Mouse (Mus musculus) heart, postnatal 36 days (tissue): ENCODE results near the gene E330017A01Rik. TPM values are rescaled to one million over a fixed set of nuclear protein-coding genes. Genes with fewer than 3 reads are reported as not detected.
"Not testable (repeated sequence)": the region's sequence is repeated elsewhere in the genome, so short reads cannot be mapped to it uniquely, and the experiment has no call there.

ENCODE experiments used
- DNase-seq, 2 experiments: peaks; one replicate each; pipeline ENCODE4 v3.0.0; 2021 to 2022
- intact Hi-C: fragments of 180-260 bp; cut with DNase I; formaldehyde crosslinking; loops from one replicate; pipeline ENCODE4 v1.15.1; 2025
- total RNA-seq, 2 experiments: library from RNA; stranded (reverse); gene quantifications; 2 replicates each; pipeline ENCODE4 v1.2.3; 2021

Gene E330017A01Rik
- total RNA-seq, 2 experiments from 2014 or later: not detected

GRCm38 (mm10) chr16:58665137-58665536 lies 26.6 kb upstream of the E330017A01Rik start:
- intact Hi-C loops: loop anchor here (5.0 to 10.0 kb wide), 2 partner anchors 213 to 1030 kb away; no protein-coding TSS in a partner anchor
- not testable (repeated sequence) for DNase-seq

GRCm38 (mm10) chr16:58663816-58664215 lies 25.3 kb upstream of the E330017A01Rik start:
- DNase-seq: no peak
- intact Hi-C loops: loop anchor here (1.0 to 10.0 kb wide), 3 partner anchors 37 to 1029 kb away; no protein-coding TSS in a partner anchor

- DNase-seq: no peak
- intact Hi-C loops: loop anchor here (1.0 to 10.0 kb wide), 3 partner anchors 36 to 1028 kb away; no protein-coding TSS in a partner anchor
These were observed 24.5 kb upstream of the E330017A01Rik start for GRCm38 (mm10) chr16:58663021-58663420.

DNA sequence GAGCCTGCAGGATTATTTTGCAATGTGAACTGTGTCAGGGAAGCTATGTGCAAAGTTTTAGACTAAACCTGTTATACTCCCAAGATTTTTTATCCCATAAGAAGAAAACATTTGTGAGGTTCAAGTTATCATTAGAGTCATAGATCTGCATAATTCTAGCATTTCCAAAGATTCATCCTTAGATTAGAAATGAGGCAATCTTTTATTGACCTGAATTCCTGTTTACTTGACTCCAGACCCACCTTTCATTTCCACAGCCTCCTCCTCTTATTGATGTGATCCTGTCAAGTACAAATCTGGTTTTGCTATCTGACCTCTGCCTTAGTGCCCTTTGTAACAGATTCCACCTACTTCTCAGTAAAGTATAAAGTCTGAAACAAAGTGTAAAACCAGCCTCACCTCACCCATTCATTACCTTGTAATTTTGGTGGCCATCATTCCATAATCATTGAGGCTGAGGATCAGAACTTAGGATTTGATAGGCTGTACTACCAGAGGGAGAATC lies 23.8 kb upstream of the E330017A01Rik start:
- no peak for DNase-seq
- intact Hi-C loops: loop anchor here (5.0 to 10.0 kb wide), 2 partner anchors 35 to 1028 kb away; no protein-coding TSS in a partner anchor

GRCm38 (mm10) chr16:58661826-58662225 lies 23.3 kb upstream of the E330017A01Rik start:
- no peak for DNase-seq
- intact Hi-C loops: loop anchor here (5.0 to 10.0 kb wide), 2 partner anchors 35 to 1027 kb away; no protein-coding TSS in a partner anchor

DNA sequence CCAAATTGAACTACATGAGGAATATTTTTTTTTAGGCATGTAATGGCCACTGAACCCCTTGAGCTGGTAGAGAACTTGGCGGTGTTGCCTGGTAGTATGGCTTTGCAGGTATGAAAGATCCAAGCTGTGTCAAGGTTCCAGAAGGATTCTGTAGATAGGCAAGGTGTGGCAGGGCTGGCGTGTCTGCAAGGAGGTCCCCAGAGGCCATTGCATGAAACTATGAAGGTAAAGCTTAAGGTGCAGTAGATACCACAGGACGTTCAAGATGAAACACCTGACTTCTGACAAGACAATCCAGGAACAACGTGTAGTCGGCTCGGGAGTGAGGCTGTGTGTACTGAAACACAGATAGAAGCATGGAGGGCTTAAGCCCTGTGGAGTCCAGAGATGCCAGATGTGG lies 20.1 kb upstream of the E330017A01Rik start:
- DNase-seq: no peak
- intact Hi-C loops: no loop called here

DNA sequence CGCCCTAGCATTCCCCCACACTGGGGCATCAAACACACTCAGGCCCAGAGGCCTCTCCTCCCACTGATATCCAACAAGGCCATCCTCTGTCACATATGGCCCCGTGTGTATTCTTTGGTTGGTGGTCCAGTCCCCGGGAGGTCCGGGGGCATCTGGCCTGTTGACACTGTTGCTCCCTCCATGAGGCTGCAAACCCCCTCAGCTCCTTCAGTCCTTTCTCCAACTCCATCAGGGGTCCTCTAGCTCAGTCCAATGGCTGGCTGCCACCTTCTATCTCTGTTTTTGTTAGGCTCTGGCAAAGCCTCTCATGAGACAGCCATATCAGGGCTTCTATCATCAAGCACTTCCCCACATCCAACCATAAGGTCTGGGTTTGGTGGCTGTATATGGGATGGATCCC lies 18.0 kb upstream of the E330017A01Rik start:
- DNase-seq: no peak
- intact Hi-C loops: no loop called here

- intact Hi-C loops: no loop called here
- DNase-seq: no peak
These were observed 17.2 kb upstream of the E330017A01Rik start for GRCm38 (mm10) chr16:58655751-58656150.

DNA sequence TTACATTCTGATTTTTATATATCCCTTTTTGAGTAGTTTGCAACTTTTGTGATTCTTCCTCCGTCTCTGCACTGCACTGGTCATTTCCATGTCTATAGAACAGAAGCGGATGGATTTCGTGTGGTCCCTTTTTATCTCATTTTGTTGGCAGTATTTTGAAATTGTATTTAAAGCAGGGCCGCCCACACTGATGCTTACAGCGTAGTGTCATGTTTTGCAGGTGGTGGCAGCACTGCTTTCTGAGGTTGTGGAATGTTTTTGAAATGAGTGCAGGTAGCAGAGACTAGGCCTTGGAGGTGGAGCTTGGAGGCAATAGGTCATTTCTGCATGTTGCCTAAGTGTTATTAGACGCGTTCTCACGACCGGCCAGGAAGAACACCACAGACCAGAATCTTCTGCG lies 11.4 kb upstream of the E330017A01Rik start:
- no peak for DNase-seq
- intact Hi-C loops: no loop called here

DNA sequence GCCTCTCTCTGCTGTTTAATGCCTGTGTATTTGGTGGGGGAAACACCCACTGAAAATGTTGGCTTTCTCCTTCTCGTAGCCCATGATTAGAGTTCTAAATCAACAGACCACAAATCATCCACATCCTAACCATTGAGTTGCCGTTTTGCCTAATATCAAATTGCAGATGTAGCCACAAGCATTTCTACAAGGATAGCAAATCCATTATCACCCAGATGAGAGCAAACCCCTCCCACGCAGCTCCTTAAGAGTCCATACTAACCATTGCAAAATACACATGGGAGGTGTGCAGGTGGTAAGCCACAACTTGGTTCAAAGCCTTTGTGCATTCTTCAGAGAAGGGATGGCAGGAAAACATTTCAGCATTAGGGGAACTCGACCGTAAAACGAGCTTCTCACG lies 523 bp downstream of the E330017A01Rik start:
- intact Hi-C loops: no loop called here
- DNase-seq: no peak

GRCm38 (mm10) chr16:58637448-58637847 lies 1.1 kb downstream of the E330017A01Rik start:
- DNase-seq: no peak
- intact Hi-C loops: no loop called here

GRCm38 (mm10) chr16:58635866-58636265 lies 2.7 kb downstream of the E330017A01Rik start:
- no peak for DNase-seq
- intact Hi-C loops: no loop called here

DNA sequence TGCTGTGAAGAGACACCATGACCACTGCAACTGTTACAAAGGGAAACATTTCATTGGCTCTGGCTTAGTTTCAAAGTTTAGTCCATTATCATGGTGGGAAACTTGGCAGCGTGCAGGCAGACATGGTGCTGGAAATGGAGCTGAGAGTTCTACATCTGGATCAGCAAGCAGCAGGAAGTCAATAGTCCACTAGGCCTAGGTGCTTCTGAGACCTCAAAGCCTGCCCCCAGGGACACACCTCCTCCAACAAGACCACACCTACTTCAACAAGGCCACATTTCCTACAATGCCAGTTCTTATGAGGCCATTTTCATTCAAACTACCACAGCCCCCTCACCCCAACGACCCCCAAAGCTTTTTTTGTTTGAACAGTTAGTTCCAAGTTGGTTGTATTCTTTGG lies 8.8 kb downstream of the E330017A01Rik start:
- intact Hi-C loops: loop anchor here (2.0 to 5.0 kb wide), 3 partner anchors 33 to 773 kb away; no protein-coding TSS in a partner anchor

GRCm38 (mm10) chr16:58628968-58629367 lies 9.6 kb downstream of the E330017A01Rik start:
- DNase-seq: no peak
- intact Hi-C loops: loop anchor here (2.0 to 5.0 kb wide), 3 partner anchors 33 to 773 kb away; no protein-coding TSS in a partner anchor

More for the DNA sequence above, 8.8 kb downstream of the E330017A01Rik start:
- no peak for DNase-seq

GRCm38 (mm10) chr16:58628336-58628680 lies 10.2 kb downstream of the E330017A01Rik start:
- intact Hi-C loops: loop anchor here (2.0 to 5.0 kb wide), 3 partner anchors 34 to 774 kb away; no protein-coding TSS in a partner anchor

GRCm38 (mm10) chr16:58627597-58628335 lies 10.8 kb downstream of the E330017A01Rik start:
- DNase-seq: no peak
- intact Hi-C loops: loop anchor here (2.0 to 5.0 kb wide), 3 partner anchors 35 to 775 kb away; no protein-coding TSS in a partner anchor

More at GRCm38 (mm10) chr16:58628336-58628680, 10.2 kb downstream of the E330017A01Rik start:
- DNase-seq: no peak

- intact Hi-C loops: loop anchor here (2.0 to 5.0 kb wide), 5 partner anchors 87 to 325 kb away; partner anchors contain the start of gene St3gal6
- DNase-seq: peak; percentile 35 to 41
These were observed 14.6 kb downstream of the E330017A01Rik start for GRCm38 (mm10) chr16:58623944-58624343.

- intact Hi-C loops: loop anchor here (2.0 to 5.0 kb wide), 3 partner anchors 86 to 324 kb away; partner anchors contain the start of gene St3gal6
- DNase-seq: no peak
These were observed 15.4 kb downstream of the E330017A01Rik start for GRCm38 (mm10) chr16:58623114-58623513.

GRCm38 (mm10) chr16:58622377-58622776 lies 16.2 kb downstream of the E330017A01Rik start:
- DNase-seq: no peak
- intact Hi-C loops: loop anchor here (2.0 to 5.0 kb wide), 3 partner anchors 85 to 324 kb away; partner anchors contain the start of gene St3gal6

DNA sequence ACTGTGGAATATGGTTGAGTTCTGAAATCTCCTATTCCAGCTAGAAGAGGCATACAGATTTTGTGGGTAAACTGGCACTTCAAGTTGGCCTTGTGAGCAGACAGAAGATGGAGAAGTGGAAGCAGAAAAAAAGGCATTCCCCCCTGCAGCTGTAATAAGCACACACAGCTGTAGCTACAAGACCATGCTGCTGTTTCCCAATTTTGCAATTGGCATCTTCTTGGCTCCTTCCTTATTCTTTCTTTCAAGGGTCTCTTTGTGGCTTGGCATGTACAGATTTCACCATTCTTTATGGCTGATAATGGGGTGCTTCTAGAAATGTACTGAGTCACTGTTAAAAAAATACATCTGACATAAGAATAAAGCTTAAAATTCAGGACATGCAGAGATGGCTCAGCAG lies 21.2 kb downstream of the E330017A01Rik start:
- no peak for DNase-seq
- intact Hi-C loops: no loop called here

GRCm38 (mm10) chr16:58616878-58617277 lies 21.7 kb downstream of the E330017A01Rik start, which contains the start of gene Gm813:
Gene Gm813 (minus strand): TSS chr16:58616978.
- intact Hi-C loops: no loop called here
- no peak for DNase-seq
